Mouse (Mus musculus) layer of hippocampus, postnatal 36 days (tissue): ENCODE results near the gene Slc6a4. TPM values are rescaled to one million over a fixed set of nuclear protein-coding genes. Genes with fewer than 3 reads are reported as not detected.
"Not testable (repeated sequence)": the region's sequence is repeated elsewhere in the genome, so short reads cannot be mapped to it uniquely, and the experiment has no call there.

Source experiments
- DNase-seq, 2 experiments: peaks; one replicate each; pipeline ENCODE4 v3.0.0; 2022
- microRNA-seq, 2 experiments: library from miRNA; unstranded; fragments of <30 nt; microRNA quantifications; one replicate each; pipeline ENCODE4 v1.2.0; 2021
- total RNA-seq, 2 experiments: library from RNA; stranded (reverse); gene quantifications; 2 replicates each; pipeline ENCODE4 v1.2.3; 2021

The Slc6a4 gene
- total RNA-seq, 2 experiments from 2014 or later: not detected

DNA sequence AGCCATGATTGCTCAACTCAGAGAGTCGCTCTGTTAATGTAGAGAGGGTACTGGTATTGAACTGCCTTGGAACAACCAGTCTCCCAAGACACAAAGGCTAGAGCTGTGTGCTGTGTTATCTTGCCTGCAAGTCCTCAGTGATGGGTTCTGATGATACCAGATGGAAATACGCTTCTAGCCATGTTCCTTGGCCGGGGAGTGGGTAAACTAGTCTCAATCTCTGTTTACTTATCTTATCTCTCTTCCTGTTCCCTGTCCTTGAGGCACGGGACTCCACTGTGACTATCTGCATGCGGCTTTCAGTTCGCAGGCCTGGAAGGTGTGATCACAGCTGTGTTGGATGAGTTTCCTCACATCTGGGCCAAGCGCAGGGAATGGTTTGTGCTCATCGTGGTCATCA, 21.1 kb downstream of the Slc6a4 start:
- no peak for DNase-seq

DNA sequence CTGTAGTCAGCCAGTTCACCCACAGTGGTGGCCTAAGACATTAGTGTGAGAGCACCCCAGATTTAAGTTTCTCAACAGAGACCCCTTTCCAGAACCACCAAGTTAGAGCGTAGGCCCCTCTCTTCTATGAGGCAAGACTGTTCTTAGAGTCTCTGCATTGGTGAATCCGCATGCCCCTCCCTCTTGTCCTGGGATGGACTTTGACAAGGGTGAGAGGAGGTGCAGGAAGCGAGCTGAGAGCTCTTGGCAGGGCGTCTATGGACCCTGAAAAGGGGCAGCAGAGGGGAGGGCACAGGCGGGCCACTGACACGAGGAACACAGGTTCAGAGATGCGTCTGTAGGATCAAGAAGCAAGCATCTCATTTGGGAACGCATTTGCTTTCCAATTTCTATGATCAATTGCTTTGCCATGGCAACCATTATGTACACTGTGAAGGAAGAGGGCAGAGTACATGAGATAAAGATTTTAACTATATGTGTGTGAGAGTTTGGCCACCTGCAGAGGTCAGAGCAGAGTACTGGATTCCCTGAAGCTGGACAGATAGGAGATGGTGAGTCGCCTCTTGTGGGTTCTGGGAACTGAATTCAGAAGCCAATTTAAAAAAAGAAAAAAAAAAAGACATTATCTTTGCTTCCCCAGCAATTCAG, 23.5 kb downstream of the Slc6a4 start:
- no peak for DNase-seq

DNA sequence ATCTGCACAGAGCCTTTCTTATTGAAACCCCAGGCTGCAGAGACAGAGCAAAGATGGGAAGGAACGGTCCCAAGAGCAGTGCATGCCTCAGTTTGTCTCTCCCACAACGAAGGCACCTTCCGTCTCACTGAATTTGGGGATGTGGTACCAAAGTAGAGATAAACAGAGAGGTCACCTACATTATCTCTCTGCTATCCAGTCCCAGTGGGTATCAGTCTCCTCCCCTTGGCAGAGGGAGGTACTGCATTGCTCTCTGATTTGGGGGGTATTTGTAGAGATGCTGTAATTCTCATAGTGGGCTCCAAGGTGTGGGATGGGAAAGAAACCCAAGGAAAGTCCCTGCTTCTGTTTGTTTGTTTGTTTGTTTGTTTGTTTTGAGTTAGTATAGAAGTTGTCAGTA, 28.2 kb downstream of the Slc6a4 start:
- DNase-seq: no peak

DNA sequence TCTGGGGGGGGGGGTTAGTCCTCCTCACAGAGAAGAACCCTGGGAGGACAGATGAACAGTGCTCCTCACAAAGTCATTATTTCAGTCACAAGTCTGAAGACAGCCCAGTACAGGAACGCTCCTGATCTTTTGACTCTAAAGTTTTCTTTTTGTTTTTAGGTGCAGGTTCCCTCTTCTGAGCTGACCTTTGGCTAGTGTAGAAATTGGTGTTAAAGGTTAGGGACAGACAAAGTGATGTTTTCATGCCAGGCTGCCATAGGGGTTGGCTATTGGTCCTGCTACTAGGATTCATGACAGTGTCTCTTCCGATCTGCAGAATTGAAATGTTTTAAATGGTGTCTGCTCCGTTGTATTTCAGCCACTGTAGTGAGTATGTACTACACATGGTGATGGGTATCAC, 29.8 kb downstream of the Slc6a4 start:
- no peak for DNase-seq

DNA sequence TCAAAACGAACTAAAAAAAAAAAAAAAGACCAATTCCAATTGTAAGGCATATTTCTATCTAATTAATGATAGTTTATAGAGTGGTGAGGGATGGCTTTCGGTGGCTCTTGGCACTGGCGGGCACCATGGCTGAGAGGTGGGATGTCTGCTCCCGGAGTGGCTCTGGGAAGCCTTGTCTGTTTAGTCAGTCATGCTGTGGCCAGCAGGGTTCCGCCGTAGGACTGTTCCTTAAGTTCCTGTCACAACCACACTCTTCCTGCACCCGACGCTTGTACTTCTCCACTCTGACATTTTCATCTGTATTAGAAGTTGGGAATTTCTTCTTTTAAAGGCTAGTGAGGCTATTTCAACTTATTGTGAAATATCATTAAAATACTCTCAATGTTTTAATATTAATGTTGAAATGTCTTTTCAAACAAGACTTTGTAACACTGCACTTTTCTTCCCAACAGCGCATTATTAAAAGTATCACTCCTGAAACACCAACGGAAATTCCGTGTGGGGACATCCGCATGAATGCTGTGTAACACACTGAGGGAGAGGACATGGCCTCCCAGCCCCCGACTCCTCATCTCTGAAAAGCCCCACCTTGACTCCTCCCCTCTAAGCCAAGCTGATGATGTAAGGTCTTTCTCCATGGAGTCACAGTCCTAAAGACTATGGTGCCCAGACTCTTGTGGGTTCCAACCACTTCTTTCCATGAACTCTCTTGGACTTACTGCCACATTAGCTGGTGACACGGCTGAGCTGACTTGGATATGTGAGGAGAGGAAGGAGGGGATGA, 32.9 kb downstream of the Slc6a4 start:
- no peak for DNase-seq

DNA sequence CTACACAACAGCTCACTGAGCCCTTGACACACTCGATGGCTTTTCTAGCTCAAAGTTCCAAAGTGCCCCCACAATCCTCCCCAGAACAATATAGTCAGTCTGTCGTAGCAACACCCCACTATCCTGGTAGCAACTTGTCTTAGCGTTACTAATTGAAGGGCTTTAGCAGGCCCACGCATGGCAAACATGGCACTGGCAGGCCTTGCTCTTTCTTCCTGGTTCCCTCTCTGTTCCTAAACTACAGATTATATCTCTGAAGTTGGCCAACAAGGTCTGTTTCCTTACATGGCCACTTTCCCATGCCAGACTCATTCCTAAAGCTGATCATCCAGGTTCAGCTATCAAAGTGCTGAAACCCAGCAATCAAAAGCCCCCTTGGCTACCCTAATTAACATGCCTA, 43.5 kb downstream of the Slc6a4 start:
- DNase-seq: no peak

DNA sequence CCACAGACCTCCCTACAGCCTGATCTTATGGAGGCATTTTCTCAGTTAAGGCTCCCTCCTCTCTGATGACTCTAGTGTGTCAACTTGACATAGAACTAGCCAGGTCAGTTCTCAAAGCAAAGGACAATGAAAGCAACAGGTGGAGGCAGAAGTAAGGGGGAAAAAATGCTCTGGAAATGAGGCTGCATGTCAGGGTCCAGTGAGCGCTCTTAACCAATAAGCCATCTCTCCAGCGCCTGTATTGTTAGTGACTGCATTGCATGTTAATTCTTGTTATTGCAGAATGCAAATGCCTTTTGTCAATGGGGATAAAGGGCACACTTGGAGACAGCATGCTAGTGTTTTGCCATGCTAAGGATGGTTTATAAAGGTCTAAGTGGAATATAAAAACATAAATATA, 44.4 kb downstream of the Slc6a4 start:
- no peak for DNase-seq

DNA sequence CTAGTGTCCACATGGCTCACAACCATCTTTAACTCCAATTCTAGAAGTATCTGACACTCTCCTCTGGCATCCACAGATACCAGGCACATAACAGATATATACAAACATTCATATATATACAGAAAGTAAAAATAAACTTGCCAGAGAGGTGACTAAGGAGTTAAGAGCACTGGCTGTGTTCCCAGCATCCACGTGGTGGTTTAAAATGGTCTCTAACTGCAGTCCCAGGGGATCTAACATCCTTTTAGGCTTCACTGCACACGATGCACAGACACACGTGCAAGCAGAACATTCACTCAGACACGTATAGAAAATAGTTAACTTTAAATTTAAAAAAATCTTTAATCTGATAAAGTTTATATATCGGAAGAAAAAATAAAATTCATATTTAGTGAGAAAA, 63.5 kb downstream of the Slc6a4 start:
- DNase-seq: no peak

DNA sequence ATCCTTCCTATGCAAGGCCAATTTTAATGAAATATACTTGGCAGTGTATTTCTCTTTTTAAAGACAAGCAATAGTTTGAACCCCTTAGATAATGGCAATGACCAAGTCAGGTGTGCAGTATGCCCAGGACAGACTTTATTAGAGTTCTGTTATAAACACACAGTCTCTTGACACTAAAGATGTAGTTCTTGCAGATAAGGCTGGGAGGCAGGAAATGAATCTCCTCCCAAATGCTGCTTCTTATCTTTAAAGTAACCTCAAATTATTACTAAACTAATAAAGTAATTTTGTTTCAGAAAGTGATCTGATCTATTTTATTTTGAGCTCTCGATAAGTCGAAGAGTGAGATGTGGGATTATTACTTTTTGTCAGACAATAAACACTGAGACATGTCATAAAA, 65.0 kb downstream of the Slc6a4 start:
- DNase-seq: no peak

DNA sequence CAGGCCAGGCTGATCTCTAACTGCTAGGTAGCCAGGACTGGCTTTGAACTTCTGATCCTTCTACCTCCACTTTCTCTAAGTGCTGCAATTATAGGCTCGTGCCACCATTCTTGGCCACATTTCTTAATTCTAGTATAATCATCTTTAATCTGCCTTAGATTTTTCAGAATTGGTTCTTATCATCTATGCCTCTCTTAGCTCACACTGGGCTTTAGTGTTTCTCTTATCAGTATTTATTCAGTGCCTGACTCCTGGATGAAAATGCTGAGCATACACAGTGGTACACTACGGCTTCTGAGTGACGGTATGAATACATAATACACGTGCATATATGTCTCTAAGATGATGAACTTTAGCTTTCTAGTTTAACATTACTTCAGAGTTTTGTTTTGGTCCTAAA, 70.4 kb downstream of the Slc6a4 start:
- no peak for DNase-seq

DNA sequence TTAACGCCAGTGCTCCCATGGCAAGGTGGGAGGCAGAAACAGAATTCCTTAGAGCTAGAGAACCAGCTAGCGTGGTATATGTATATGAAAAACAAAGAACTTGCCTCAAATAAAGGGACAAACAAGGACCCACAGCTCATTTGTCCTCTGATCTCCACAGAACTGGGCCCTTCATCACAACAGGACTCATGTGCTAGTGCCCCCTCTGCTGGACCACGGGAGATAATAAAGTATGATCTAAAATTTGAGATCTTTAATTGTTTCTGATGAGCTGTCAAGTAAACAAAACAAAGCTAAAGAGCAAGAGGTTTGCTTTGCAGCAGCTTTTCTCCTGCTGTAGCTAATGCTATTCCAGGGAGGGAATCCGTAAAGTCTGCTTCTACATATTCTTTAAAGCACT, 72.3 kb downstream of the Slc6a4 start:
- no peak for DNase-seq

DNA sequence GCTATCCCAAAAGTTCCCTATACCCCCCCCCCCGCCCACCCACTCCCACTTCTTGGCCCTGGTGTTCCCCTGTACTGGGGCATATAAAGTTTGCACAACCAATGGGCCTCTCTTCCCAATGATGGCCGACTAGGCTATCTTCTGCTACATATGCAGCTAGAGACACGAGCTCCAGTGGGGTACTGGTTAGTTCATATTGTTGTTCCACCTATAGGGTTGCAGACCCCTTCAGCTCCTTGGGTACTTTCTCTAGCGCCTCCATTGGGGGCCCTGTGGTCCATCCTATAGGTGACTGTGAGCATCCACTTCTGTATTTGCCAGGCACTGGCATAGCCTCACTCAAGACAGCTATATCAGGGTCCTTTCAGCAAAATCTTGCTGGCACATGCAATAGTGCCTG, 78.9 kb downstream of the Slc6a4 start:
- not testable (repeated sequence) for DNase-seq

DNA sequence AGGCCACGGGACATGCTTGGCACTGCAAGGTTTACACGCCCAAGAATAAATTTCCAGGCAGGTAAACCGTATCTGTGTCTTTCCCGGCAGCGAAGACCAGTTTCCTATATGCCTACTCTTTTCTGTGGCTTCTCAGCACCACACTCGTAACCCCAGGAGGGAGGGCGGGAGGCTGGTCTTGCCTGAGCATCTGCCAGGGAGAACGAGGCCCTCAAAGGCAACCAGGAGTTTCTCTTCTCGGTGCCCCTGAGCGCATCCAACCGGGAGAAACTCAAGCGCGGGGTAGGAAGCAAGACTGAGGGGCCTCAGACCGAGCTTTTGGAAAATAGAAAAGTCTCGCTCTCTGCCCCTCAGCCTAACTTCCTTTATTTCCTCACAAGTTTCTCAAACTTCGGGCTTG, 79.4 kb downstream of the Slc6a4 start:
- peak in 1 of 2 experiments; percentile 10 for DNase-seq

DNA sequence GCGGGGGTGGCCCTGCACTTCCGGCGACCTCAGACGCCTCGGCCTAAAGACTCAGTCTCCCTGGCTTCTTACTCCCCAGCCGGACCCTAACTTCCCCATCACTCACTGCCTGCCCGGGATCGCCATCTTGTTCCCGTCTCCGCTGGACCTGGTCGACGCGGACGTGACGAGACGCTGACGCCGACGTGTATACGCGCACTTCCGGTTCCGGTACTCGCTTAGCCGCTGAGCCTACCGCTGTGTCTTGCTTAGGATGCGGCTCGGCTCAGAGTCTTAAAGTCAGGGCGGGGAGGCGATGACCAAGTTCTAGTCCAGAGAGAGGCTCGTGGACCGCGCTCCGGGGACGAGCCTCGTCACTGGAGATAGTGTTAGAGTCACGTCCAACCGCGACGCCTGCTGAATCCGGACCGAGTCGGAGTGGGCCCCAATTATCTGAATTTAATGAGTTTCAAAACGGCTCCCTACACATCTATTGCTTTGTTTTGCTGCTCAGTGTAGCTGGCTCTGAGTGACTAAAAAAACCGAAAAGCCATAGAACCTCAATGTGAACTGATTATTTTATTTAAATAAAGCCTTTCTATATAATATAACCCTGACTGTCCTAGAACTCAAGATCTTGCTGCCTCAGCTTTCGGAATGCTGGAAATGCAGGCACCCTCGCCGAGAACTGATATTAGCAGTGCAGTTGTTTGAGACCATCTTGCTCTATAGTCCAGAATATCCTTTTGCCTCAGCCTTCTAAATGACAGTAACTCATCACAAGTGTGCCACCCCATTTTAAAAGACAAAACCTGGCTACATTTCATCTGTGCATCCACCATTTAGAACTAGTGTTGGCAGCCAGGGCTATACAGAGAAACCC, 80.1 kb downstream of the Slc6a4 start, which contains the start of gene Nsrp1:
Gene Nsrp1 (minus strand): TSS at position 163 of the 862 bp plus-strand sequence.
- DNase-seq: peak; percentile 92 to 93

DNA sequence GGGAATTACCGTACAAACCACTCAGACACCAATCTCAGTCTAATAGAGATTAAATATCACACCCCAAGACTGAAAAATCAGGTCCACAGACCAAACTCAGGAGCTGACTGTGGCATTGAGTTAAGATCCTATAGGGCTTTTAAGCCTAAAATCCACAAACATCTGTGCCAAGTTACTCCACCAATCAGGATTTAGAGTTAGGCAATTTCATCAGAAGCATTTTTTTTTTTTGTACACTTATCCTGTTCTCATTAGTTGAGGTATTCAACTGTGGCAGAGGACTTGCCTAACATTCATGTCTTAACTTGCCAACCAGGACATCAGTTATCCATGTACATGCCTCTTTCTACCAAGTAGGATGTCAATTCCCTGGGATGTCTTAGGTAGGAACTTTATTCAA, 81.0 kb downstream of the Slc6a4 start:
- DNase-seq: no peak

Small RNAs within 50 kb of the gene (microRNA-seq; reads per million reads assigned to microRNA genes)
- 1,016 to 5,757 reads per million in 2 experiments for gene Mir423

Other genes starting within 250 kb of the Slc6a4 start
- gene Gosr1, start 235.0 kb upstream of the Slc6a4 start, total RNA-seq: 10 to 100 TPM; 59.6 to 60.3 TPM
- gene Cpd, start 151.6 kb upstream of the Slc6a4 start, total RNA-seq: 10 to 100 TPM; 61.8 to 67.7 TPM
- not detected for gene Tmigd1, start 96.4 kb upstream of the Slc6a4 start, total RNA-seq
- 10 to 100 TPM; 52.3 to 52.4 TPM for gene Blmh, start 73.8 kb upstream of the Slc6a4 start, total RNA-seq
- gene Nsrp1, start 79.8 kb downstream of the Slc6a4 start, total RNA-seq: 10 to 100 TPM; 16.3 to 17.8 TPM
- 1 to 10 TPM; 4.3 to 4.5 TPM for gene Efcab5, start 190.4 kb downstream of the Slc6a4 start, total RNA-seq
- gene Ssh2, start 217.7 kb downstream of the Slc6a4 start, total RNA-seq: 10 to 100 TPM; 34.2 to 39.7 TPM